Mouse (Mus musculus): ENCODE measurements around the gene Diaph3.
"Not testable (repeated sequence)": the region's sequence is repeated elsewhere in the genome, so short reads cannot be mapped to it uniquely, and the experiment has no call there.

Gene Diaph3

GRCm38 (mm10) chr14:87140963-87141486 lies at the start of gene Diaph3:
Diaph3 (minus strand) TSS chr14:87141235.
- peak; percentile 91 to 96 for DNase-seq (ENCODE audit: low spot score in 2 of 2)

DNA sequence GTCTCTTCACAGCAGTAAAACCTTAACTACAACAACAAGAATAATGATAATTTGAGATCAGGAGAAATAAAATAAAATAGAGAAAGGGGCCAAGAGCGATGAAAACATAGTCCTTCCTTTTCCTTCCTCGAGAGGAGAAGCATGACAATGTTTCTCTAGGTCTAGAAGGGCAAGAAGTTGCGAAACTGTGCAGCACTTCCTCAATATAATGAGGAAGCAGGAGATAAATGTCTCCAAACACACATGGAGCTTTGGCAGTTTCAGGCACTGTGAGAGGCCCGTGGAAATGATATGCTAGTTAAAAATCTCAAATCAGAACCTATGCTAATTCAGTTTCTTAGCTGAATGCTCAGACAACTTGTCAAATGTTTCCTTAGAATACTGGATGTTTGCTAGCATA lies 49.6 kb upstream of the Diaph3 start:
- no peak for DNase-seq (ENCODE audit: low spot score in 2 of 2)

DNA sequence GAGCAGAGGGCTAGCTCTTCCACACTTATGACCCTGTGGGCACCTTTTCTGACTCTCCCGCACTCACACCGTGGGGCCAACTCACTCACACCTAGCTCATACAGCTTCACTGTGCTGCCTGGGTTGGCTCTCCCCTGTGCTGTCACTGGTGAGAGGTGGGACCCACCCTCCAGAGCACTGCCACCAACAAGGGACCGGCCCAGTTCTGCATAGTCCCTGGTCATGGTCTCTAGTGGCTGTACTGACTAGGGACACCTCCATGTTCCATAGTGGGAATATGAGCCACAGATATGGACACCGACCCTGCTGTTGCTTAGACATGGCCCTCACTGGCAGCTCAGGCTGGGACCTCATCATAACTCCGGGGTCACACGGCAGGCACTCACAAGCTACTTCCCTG lies 30.5 kb upstream of the Diaph3 start:
- DNase-seq (ENCODE audit: low spot score in 2 of 2), result no peak

GRCm38 (mm10) chr14:87169151-87169550 lies 28.1 kb upstream of the Diaph3 start:
- DNase-seq (ENCODE audit: low spot score in 2 of 2), result peak in 1 of 2 experiments; percentile 38

- peak in 1 of 2 experiments; percentile 24 for DNase-seq (ENCODE audit: low spot score in 2 of 2)
These were observed 14.7 kb upstream of the Diaph3 start for GRCm38 (mm10) chr14:87155621-87156238.

GRCm38 (mm10) chr14:87149684-87150083 lies 8.6 kb upstream of the Diaph3 start:
- no peak for DNase-seq (ENCODE audit: low spot score in 2 of 2)

DNA sequence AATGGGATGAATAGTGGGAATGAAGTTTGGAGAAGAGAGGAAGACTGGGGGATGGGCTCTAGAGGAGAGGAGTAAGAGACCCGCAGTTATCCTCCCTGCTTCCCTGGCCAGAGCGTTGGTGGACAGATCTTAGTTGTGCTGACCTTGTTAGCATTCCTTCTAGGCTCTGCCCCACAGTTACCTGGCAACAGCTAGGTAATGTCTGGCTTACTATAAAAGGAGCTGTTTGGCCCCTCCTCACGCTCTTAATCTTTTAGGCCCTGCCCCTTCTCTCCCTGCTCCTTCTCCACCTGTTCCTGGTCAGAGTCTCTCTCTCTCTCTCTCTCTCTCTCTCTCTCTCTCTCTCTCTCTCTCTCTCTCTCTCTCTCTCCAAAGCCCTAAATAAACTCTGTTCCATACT lies 5.7 kb upstream of the Diaph3 start:
- no peak for DNase-seq (ENCODE audit: low spot score in 2 of 2)

DNA sequence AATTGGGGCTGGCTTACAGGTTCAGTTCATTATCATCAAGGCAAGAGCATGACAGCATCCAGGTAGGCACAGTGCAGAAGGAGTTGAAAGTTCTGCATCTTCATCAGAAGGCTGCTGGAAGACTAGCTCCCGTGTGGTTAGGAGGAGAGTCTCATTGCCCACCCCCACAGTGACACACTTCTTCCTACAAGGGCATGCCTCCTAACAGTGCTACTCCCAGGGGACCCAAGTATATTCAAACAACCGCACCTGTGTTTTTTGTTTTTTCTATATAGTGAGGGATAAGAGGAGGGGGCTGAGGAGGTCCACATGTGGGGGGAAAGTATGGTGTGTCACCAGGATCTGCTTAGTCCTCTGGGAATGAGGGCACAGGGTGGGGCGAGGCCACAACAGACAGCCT lies 4.3 kb upstream of the Diaph3 start:
- DNase-seq (ENCODE audit: low spot score in 2 of 2), result no peak

- no peak for DNase-seq (ENCODE audit: low spot score in 2 of 2)
These were observed 742 bp upstream of the Diaph3 start for GRCm38 (mm10) chr14:87141777-87142176.

DNA sequence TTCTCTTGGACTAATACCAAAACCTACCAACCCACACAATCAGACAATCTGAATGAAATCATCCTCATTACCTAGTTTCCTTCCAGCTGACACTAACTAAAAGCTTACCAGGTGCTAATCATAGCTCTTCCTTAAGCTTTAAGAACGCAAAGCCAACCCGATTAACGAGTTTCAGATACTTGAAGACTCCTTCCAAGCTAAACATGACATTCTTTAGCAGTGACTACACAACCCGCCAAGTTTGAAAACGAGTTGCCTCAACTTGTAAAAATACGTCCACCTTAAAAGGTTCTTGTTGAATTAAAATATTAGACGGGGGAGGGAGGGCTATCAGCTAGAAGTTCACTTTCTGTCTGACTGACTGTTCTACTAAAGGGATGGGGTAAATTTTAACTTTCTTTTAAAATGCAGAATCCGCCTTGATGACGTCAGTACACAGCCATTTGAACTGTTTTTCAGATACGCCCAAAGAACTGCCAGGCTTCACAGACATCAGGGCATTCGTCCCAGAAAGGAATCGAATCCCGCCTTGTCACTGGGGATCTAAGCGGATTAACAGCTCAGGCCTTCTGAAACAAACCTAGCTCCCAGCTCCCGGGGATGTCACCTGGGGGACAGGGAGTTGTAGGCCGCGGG lies 590 bp downstream of the Diaph3 start:
- no peak for DNase-seq (ENCODE audit: low spot score in 2 of 2)

DNA sequence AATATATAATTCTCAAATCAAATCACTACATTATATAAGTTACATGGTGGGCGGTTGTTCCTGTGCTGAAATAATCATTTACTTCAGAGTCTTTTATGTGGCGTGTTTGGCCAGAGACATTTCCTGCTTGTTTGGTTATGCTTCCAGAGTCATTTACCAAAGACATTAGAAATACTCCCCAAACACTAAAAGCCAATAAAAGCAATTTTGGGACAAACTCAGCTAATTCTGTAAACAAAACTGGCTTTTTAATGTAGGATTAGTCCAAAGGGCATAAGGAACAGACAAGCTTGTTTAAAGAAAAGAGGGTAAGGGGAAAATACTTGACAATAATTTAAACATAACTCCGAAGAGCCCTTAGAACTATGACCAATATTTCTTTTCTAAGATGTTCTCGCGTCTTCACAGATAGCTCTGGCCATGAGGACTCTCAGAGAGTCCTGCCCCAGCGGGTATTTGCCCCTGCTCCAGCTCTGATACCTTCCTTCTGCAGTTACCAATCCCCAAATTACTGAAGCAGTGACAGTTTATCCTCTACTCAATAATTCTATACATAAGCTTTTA lies 14.9 kb downstream of the Diaph3 start:
- no peak for DNase-seq (ENCODE audit: low spot score in 2 of 2)

DNA sequence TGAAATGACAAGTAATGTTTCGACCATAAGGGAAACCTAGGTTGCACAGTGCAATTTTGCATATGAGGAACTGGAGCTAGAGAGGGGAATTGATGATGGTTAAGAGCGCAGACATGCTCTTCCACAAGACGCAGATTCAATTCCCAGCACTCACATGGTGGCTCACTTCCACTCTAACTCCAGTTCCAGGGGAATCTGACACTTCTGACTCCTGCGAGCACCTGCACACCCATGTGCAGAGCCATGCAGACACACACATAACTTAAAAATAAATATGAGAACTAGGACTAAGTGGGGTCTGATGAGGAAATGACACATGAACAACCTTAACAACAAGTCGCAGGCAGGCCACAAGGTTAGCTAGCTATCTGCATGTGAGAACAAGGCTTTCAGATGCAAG lies 15.5 kb downstream of the Diaph3 start:
- DNase-seq (ENCODE audit: low spot score in 2 of 2), result no peak

GRCm38 (mm10) chr14:87123091-87123490 lies 17.9 kb downstream of the Diaph3 start:
- peak; percentile 5 to 6 for DNase-seq (ENCODE audit: low spot score in 2 of 2)

DNA sequence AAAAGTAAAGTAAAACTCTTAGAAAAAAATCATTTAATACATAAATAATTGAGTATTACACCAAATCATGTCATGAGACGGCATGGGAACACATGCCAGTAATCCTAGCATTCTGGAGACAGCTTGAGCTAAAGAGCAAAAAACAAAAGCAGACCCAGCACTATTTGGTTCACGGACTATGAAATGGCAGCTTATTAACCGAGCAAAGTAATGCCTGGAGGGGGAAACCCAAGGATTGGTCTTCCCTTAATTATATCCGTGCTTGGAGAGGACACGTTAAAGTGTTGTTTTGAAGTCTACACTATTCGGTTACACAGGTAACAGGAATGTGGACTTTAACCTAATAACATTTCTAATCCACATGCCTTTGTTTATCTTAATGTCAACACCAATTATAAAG lies 19.2 kb downstream of the Diaph3 start:
- no peak for DNase-seq (ENCODE audit: low spot score in 2 of 2)

- no peak for DNase-seq (ENCODE audit: low spot score in 2 of 2)
These were observed 30.4 kb downstream of the Diaph3 start for GRCm38 (mm10) chr14:87110634-87111033.

DNA sequence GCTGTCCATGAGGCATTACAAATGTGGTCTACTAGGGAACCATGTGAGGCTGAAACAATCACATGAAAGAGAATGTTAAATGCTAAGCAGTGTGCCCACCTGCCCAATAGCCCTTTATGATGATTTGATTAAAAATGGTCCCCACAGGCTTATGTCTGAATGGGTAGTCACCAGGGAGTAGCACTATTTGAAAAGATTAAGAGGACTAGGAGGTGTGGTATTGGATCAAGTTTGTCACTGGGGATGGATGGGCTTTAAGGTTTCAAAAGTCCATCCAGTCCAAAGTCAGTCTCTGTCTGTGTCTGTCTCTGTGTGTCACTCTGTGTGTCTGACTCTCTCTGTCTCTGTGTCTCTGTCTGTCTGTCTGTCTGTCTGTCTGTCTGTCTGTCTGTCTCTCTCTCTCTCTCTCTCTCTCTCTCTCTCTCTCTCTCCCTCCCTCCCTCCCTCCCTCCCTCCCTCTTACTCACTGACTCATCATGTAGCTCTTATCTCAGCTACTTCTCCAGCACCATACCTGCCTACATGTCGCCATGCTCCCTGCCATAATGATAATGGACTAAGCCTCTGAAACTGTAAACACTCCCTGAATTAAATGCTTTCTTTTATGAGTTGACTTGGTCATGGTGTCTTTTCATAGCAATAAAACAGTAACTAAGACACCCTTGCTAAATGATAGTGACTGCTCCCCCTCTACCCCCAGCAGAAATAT lies 41.5 kb downstream of the Diaph3 start:
- DNase-seq (ENCODE audit: low spot score in 2 of 2), result no peak

- no peak for DNase-seq (ENCODE audit: low spot score in 2 of 2)
These were observed 42.9 kb downstream of the Diaph3 start for GRCm38 (mm10) chr14:87098093-87098492.

- no peak for DNase-seq (ENCODE audit: low spot score in 2 of 2)
These were observed 49.5 kb downstream of the Diaph3 start for GRCm38 (mm10) chr14:87091522-87091921.

GRCm38 (mm10) chr14:87091108-87091507 lies 49.9 kb downstream of the Diaph3 start:
- no peak for DNase-seq (ENCODE audit: low spot score in 2 of 2)

DNA sequence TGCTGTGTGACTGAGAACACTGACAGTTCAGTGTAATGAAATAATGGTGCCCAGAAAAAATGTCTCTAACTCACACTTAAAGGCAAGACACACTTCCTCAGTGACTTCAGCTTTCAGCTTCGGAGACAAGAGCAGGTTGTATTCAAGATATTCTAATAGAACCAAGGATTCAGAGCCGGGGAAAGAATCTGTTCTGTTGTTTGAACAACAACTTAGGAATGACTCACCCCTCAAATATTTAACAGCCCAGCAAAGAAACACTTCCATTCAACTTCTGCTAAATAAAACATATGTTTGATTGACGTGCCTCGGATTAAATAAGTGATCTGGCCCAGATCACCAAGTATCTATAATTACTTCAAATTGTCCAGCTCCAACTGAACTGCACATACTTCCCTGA lies 52.1 kb downstream of the Diaph3 start:
- DNase-seq (ENCODE audit: low spot score in 2 of 2), result no peak

DNA sequence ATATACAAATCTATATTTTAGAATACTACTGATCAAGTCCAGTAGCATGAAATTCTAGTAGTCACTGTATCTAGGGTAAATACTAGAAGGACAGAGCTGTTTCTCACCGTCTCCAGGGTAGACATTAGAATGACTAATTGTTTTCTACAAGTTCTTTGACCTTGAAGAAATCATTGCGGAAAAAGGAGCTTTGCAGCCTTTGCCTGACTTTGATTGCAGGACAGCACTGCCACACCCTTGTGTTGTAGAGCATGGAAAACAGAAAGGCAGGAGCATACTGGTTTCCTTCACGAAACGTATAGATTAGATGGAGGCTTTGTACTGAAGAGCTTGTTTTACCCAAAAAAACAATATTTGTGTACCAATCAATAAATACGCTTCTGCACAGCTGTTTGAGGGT lies 52.6 kb downstream of the Diaph3 start:
- no peak for DNase-seq (ENCODE audit: low spot score in 2 of 2)

DNA sequence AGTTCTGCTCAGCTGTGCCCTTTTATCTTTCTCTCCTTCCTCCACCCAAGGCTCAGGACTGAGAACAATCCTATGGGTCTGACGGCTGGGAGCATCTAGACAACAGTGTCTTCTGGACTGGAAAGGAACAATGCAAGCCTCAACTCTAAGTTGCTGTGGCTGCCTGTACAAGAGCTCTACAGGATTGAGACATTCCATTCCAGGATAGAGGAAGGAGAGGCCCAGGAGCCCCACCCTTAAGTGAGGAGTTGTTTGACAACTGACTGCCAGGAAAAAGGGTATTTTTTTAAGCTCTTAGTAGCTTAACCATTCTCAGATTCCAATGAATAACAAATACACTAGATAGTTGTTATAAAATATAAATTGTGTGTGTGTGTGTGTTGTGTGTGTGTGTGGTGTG lies 53.0 kb downstream of the Diaph3 start:
- DNase-seq (ENCODE audit: low spot score in 2 of 2), result no peak

- DNase-seq (ENCODE audit: low spot score in 2 of 2), result not testable (repeated sequence)
These were observed 56.1 kb downstream of the Diaph3 start for GRCm38 (mm10) chr14:87084906-87085305.

Data from frontal cortex, postnatal 36 days (tissue).